Mouse (Mus musculus) intestine, embryonic 15.5 days (tissue): Measurements from ENCODE around the gene Arih2. TPM values are rescaled to one million over a fixed set of nuclear protein-coding genes. Genes with fewer than 3 reads are reported as not detected.

Experiments used
- ATAC-seq: fragments of 200-750 bp; cut with Nextera tagmentation; 2 replicates; pipeline ENCODE4 v1.8.0; 2017; ENCODE audit warnings: moderate TSS enrichment, moderate library complexity
- H3K27ac ChIP-seq: fragments of 300-500 bp; sonication (generic); 2 replicates; pipeline ENCODE4 v1.5.1; 2015; ENCODE audit warnings: mild to moderate bottlenecking, inconsistent platforms
- H3K27me3 ChIP-seq: fragments of 300-500 bp; sonication (generic); replicated peaks from 2 replicates; pipeline ENCODE4 v1.6.1; 2015; ENCODE audit warnings: inconsistent platforms
- H3K36me3 ChIP-seq: fragments of 300-500 bp; sonication (generic); 2 replicates; pipeline ENCODE4 v1.6.1; 2015; ENCODE audit warnings: inconsistent platforms
- H3K4me1 ChIP-seq: fragments of 300-500 bp; sonication (generic); replicated peaks from 2 replicates; pipeline ENCODE4 v1.6.1; 2015; ENCODE audit warnings: inconsistent platforms
- H3K4me2 ChIP-seq: fragments of 300-500 bp; sonication (generic); replicated peaks from 2 replicates; pipeline ENCODE4 v1.6.1; 2015; ENCODE audit warnings: mild to moderate bottlenecking, inconsistent platforms
- H3K4me3 ChIP-seq: fragments of 300-500 bp; sonication (generic); replicated peaks from 2 replicates; pipeline ENCODE4 v1.5.1; 2015; ENCODE audit warnings: inconsistent platforms
- H3K9ac ChIP-seq: fragments of 300-500 bp; sonication (generic); 2 replicates; pipeline ENCODE4 v1.6.1; 2015; ENCODE audit warnings: inconsistent platforms
- H3K9me3 ChIP-seq: fragments of 300-500 bp; sonication (generic); 2 replicates; pipeline ENCODE4 v1.6.1; 2016; ENCODE audit warnings: inconsistent platforms
- WGBS: fragments of 180-500 bp; shearing (Covaris S2); methylation state at CpG from one replicate; pipeline ENCODE4 v1.1.7; 2015; 5-methylcytosine and 5-hydroxymethylcytosine counted together
- polyA plus RNA-seq: library from polyadenylated mRNA; unstranded; fragments of >200 nt; fragmentation: Nextera tagmentation; extraction: Ambion mirVana; gene quantifications from 2 replicates; pipeline ENCODE4 v1.2.1, GENCODE M21; 2015

Gene Arih2
- polyA plus RNA-seq, 1 experiment from 2014 or later: 46.4 TPM

DNA sequence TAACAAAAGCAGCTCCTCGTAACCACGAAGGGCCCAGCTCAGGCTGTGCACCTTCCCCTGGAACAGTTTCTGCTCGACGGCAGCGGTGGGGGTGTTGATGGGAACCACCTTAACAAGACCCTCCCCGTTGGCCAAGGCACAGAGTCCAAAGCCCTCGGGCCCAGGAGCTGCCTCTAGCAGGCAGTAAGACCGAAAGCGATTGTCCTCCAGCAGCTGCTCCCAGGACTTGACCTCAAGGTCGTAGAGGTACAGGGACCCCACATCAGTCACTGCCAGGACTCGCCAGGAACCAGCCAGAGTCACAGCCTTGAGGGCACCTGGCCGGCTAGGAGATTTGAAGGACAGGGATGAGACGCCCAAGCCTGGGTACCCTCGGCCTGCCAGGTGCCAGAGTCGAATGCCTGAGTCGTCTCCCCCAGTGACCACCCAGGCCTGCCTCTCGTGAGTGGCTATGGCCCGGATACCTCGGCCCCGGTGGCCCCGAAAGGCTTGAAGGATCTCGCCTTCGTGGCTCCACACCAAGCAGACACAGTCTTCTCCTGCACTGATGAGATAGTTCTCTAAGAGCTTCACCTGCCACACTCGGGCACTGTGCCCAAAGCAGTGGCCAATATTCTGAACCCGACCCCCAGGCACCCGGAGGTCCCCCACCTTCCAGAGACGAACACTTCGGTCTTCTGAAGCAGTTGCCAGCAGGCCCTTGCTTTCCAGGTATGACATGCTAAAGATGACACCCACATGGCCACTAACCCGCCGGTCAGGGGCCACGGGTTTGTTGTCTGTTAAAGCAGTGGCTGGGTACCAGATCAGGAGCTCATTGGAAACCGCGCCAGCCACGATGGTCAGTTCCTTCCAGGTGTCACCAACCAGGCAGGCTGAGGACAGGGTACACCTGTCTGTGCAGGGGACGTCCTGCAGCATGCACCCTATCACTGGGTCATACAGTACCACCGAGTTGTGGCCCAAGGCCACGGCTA, 73.6 kb downstream of the Arih2 start:
- H3K9ac ChIP-seq: no peak overlapping the region
- peaks cover 26% of the 10 kb centered on the region for H3K4me1 ChIP-seq
- H3K36me3 ChIP-seq: peaks cover 40% of the 10 kb centered on the region
- ATAC-seq: no peak
- H3K27ac ChIP-seq: no peak overlapping the region
- H3K4me2 ChIP-seq: no peak overlapping the region
- no peaks in the 10 kb centered on the region for H3K9me3 ChIP-seq
- H3K4me3 ChIP-seq: no peak overlapping the region
- 83% methylated on average over 37 of the region's 37 CpGs for WGBS
- H3K27me3 ChIP-seq: no peaks in the 10 kb centered on the region

GRCm38 (mm10) chr9:108574921-108575320, 74.3 kb downstream of the Arih2 start:
- Histone ChIP-seq H3K9me3 (no peaks in the 10 kb centered on the region), H3K36me3 (peaks cover 40% of the 10 kb centered on the region), H3K27me3 (no peaks in the 10 kb centered on the region), H3K4me1 (peaks cover 31% of the 10 kb centered on the region), H3K27ac (no peak overlapping the region), H3K9ac (no peak overlapping the region), H3K4me2 (no peak overlapping the region), H3K4me3 (no peak overlapping the region)
- ATAC-seq: no peak
- 88% methylated on average over 12 of the region's 12 CpGs for WGBS

- no peaks in the 10 kb centered on the region for H3K27me3 ChIP-seq
- peaks cover 27% of the 10 kb centered on the region for H3K4me1 ChIP-seq
- H3K4me3 ChIP-seq: no peak overlapping the region
- H3K36me3 ChIP-seq: peaks cover 40% of the 10 kb centered on the region
- no peak for ATAC-seq
- 55% methylated on average over 26 of the region's 26 CpGs for WGBS
- no peak overlapping the region for H3K4me2 ChIP-seq
- H3K9me3 ChIP-seq: no peaks in the 10 kb centered on the region
- no peak overlapping the region for H3K9ac ChIP-seq
- H3K27ac ChIP-seq: no peak overlapping the region
Measured at GRCm38 (mm10) chr9:108573774-108574690, 75.2 kb downstream of the Arih2 start.

DNA sequence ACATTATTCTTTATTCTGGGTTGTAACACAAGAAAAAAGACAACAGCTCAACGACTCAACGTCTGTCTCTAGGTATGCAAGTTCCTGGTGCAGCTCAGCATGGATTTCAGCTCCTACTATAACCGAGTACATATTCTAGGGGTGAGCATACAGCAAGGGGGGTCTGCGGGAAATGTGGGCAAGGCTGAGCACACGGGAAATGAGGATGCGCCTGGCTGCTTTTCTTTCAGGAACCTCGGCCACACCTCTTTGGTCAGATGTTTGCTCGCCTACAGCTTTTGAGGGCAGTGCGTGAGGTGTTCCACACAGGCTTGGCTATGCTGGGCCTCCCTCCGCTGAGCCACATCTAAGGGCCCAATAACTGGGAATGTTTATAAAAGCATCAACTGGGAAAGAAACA, 76.9 kb downstream of the Arih2 start:
- 69% methylated on average over 10 of the region's 10 CpGs for WGBS
- H3K4me2 ChIP-seq: no peak overlapping the region
- no peak overlapping the region for H3K9ac ChIP-seq
- no peak overlapping the region for H3K27ac ChIP-seq
- no peaks in the 10 kb centered on the region for H3K27me3 ChIP-seq
- no peaks in the 10 kb centered on the region for H3K9me3 ChIP-seq
- H3K4me1 ChIP-seq: peaks cover 31% of the 10 kb centered on the region
- H3K4me3 ChIP-seq: no peak overlapping the region
- peaks cover 40% of the 10 kb centered on the region for H3K36me3 ChIP-seq
- ATAC-seq: no peak

DNA sequence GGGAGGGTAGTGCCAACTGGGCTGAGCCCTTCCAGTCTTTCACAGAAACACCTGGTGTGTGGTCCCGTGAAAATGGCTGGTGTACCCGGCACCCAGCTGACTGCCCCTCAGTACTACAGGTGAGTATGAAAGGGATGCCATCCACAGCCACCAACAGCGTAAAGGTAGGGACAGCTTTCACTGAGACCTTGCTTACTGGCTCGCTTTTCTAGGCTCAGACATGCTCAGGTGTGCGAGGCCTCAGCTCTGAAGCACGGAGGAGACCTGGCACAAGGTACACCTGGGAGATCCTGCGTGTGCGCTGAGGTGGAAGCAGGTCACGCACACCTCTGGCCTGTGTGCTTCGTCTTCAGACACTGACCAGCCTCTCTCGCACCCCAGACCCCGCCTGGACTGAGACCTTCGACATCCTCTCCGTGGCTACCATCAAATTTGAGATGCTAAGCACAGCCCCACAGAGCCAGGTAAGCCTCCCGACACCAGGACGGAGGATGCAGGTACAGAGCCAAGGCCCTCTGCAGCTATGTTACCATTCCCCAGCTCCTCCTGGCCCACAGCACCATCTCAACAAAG, 77.7 kb downstream of the Arih2 start:
- H3K4me2 ChIP-seq: no peak overlapping the region
- H3K36me3 ChIP-seq: peaks cover 39% of the 10 kb centered on the region
- no peak for ATAC-seq
- H3K27me3 ChIP-seq: no peaks in the 10 kb centered on the region
- H3K4me3 ChIP-seq: no peak overlapping the region
- H3K27ac ChIP-seq: no peak overlapping the region
- WGBS: 89% methylated on average over 16 of the region's 16 CpGs
- peaks cover 23% of the 10 kb centered on the region for H3K4me1 ChIP-seq
- no peak overlapping the region for H3K9ac ChIP-seq
- H3K9me3 ChIP-seq: no peaks in the 10 kb centered on the region

DNA sequence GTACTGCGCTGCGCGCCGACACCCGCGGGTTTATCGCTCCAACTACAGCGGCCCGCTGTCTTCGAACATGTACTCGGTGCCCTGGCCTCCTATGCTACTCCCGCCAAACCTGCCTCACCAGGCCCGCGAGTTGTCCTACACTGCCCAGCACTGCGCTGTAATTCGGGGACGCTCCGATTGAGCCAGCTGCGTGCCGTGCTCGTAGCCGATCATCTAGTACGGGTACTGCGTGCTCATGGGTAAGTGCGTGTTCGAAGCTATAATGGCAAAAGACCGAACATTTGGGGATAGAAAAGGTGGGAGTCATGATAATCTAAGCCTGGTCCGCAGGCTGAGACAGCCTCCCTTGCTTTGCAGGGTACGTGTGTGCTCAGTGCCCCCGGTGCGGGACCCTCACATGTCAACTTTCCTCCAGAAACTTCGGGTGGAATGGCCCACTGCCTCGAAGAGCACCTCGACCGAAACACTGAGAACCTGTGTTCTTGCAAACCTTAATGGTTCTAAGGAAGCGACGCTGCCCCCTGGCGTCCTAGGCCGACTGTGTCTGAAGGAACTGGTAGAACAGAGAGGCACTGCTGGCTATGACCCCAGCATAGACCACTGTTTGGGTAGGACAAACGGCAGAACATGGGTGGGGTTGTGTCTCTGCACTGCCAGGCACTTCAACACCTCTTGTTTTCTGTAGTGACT, 78.8 kb downstream of the Arih2 start:
- H3K9me3 ChIP-seq: no peaks in the 10 kb centered on the region
- no peaks in the 10 kb centered on the region for H3K27me3 ChIP-seq
- peaks cover 27% of the 10 kb centered on the region for H3K4me1 ChIP-seq
- peak; percentile 13 for ATAC-seq
- peak overlapping the region; percentile 55 for H3K9ac ChIP-seq
- H3K4me3 ChIP-seq: peak overlapping the region; percentile 66
- H3K27ac ChIP-seq: peak overlapping the region; percentile 94
- 1% methylated on average over 40 of the region's 40 CpGs for WGBS
- H3K36me3 ChIP-seq: peaks cover 31% of the 10 kb centered on the region
- H3K4me2 ChIP-seq: peak overlapping the region; percentile 97

- H3K9ac ChIP-seq: peak within 1 kb of the TSS; percentile 55
- H3K27ac ChIP-seq: peak within 1 kb of the TSS; percentile 94
- ATAC-seq: peak; percentile 63
- 5% methylated on average over 42 of the region's 42 CpGs for WGBS
- peaks cover 27% of the 10 kb centered on the region for H3K4me1 ChIP-seq
- H3K9me3 ChIP-seq: no peaks in the 10 kb centered on the region
- peak within 1 kb of the TSS; percentile 97 for H3K4me2 ChIP-seq
- peak within 1 kb of the TSS; percentile 66 for H3K4me3 ChIP-seq
- peaks cover 34% of the 10 kb centered on the region for H3K36me3 ChIP-seq
- H3K27me3 ChIP-seq: no peaks in the 10 kb centered on the region
Measured at GRCm38 (mm10) chr9:108569381-108570206, 79.6 kb downstream of the Arih2 start, which contains the start of gene Dalrd3. TSS of gene Dalrd3 (plus strand) at chr9:108569886.

GRCm38 (mm10) chr9:108568511-108568921, 80.7 kb downstream of the Arih2 start:
- Histone ChIP-seq H3K4me1 (peaks cover 26% of the 10 kb centered on the region), H3K9ac (peak overlapping the region; percentile 80; the same call in 1 of the 2 replicates), H3K36me3 (peaks cover 38% of the 10 kb centered on the region), H3K9me3 (no peaks in the 10 kb centered on the region), H3K4me2 (peak overlapping the region; percentile 97), H3K4me3 (peak overlapping the region; percentile 66), H3K27me3 (no peaks in the 10 kb centered on the region), H3K27ac (peak overlapping the region; percentile 94)
- 66% methylated on average over 17 of the region's 17 CpGs for WGBS
- ATAC-seq: no peak

- peaks cover 26% of the 10 kb centered on the region for H3K4me1 ChIP-seq
- peaks cover 37% of the 10 kb centered on the region for H3K36me3 ChIP-seq
- peak overlapping the region; percentile 80 for H3K9ac ChIP-seq
- 11% methylated on average over 18 of the region's 18 CpGs for WGBS
- H3K4me3 ChIP-seq: peak overlapping the region; percentile 66
- H3K4me2 ChIP-seq: peak overlapping the region; percentile 97
- H3K9me3 ChIP-seq: no peaks in the 10 kb centered on the region
- H3K27ac ChIP-seq: peak overlapping the region; percentile 94
- ATAC-seq: no peak
- H3K27me3 ChIP-seq: no peaks in the 10 kb centered on the region
Measured at GRCm38 (mm10) chr9:108567931-108568419, 81.2 kb downstream of the Arih2 start.

GRCm38 (mm10) chr9:108566815-108567776, 82.1 kb downstream of the Arih2 start, which contains the start of gene Ndufaf3:
TSS of gene Ndufaf3 (minus strand) at chr9:108567434.
- under 1% methylated on average over 73 of the region's 73 CpGs for WGBS
- Histone ChIP-seq H3K27me3 (no peaks in the 10 kb centered on the region), H3K36me3 (peaks cover 32% of the 10 kb centered on the region), H3K4me3 (peak within 1 kb of the TSS; percentile 66), H3K9ac (peak within 1 kb of the TSS; percentile 80), H3K4me1 (peaks cover 28% of the 10 kb centered on the region), H3K27ac (peak within 1 kb of the TSS; percentile 94), H3K4me2 (peak within 1 kb of the TSS; percentile 97), H3K9me3 (no peaks in the 10 kb centered on the region)
- ATAC-seq: peak; percentile 88
